Mouse (Mus musculus): Measurements from ENCODE around the gene Aip. TPM values are rescaled to one million over a fixed set of nuclear protein-coding genes. Genes with fewer than 3 reads are reported as not detected.

Aip gene
- polyA plus RNA-seq, 1 experiment from 2014 or later: 55.2 TPM

DNA sequence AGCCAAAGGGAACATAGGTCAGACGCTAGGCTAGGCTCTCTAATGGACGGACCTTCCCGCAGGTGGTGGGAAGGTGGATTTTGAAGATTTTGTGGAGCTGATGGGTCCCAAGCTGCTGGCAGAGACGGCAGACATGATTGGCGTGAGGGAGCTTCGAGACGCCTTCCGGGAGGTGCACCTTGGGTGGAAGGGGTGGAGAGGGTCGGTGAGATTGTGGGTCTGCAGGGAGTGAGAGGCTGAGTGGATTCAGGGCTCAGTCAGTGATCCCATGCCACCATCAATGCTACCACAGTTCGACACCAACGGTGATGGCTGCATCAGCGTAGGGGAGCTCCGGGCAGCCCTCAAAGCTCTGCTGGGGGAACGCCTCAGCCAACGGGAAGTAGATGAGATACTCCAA lies 39.5 kb downstream of the Aip start:
- peaks cover 26% of the 10 kb centered on the region for H3K27me3 ChIP-seq (ENCODE audit: poor library complexity, severe bottlenecking)
- H3K4me3 ChIP-seq: no peak overlapping the region
- H3K9me3 ChIP-seq: no peaks in the 10 kb centered on the region
- no peak for DNase-seq (ENCODE audit: extremely low spot score, low spot score)
- no peak overlapping the region for H3K27ac ChIP-seq
- peaks cover 6% of the 10 kb centered on the region; the same call in 1 of the 2 replicates for H3K4me1 ChIP-seq
- WGBS: 96% methylated on average over 15 of the region's 15 CpGs
- no peaks in the 10 kb centered on the region for H3K36me3 ChIP-seq (replicated peaks)

DNA sequence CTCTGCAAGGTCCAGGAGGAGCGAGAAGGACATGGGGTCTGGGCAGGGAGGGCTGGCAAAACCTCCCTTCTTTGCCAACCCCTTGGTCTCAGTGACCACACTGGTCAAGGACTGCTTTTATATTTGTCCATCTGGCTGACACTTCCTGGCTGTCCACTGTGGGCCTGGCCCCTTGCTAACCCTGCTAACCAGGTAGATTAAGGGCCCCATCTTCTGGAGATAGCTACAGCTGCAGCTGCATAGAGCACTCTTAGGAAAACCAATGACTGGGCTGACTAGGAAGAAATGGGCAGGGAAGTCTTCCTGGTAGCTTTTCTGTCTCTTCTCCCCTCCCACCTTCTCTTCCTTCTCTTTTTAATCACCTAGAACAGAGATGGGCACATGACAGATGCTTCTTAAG lies 40.7 kb downstream of the Aip start:
- DNase-seq (ENCODE audit: extremely low spot score, low spot score): no peak
- Histone ChIP-seq H3K27me3 (ENCODE audit: poor library complexity, severe bottlenecking) (peaks cover 23% of the 10 kb centered on the region), H3K36me3 (replicated peaks) (no peaks in the 10 kb centered on the region), H3K4me3 (no peak overlapping the region), H3K9me3 (no peaks in the 10 kb centered on the region), H3K27ac (no peak overlapping the region), H3K4me1 (peaks cover 6% of the 10 kb centered on the region; the same call in 1 of the 2 replicates)
- WGBS: 67% methylated on average over 1 of the region's 1 CpGs

DNA sequence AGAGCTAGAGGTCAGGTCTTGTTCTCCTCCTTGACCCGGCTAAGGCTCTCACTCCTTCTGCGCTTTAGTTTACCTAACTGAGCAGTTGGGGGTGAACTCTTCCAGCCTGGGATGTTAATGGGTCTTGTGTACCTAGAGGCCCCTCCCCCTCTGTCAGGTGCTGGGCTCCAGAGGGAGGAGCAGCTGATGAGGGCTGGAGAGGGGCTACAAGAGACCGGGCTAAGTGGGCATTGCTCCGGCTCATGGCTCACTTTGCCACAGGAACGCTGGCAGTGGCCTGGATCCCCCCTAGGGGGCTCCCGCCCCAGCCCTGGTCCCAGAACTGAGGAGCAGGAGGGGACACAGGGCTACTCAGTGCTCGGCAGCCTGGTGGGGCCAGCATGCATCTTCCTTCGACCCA lies 41.8 kb downstream of the Aip start:
- no peaks in the 10 kb centered on the region for H3K36me3 ChIP-seq (replicated peaks)

DNA sequence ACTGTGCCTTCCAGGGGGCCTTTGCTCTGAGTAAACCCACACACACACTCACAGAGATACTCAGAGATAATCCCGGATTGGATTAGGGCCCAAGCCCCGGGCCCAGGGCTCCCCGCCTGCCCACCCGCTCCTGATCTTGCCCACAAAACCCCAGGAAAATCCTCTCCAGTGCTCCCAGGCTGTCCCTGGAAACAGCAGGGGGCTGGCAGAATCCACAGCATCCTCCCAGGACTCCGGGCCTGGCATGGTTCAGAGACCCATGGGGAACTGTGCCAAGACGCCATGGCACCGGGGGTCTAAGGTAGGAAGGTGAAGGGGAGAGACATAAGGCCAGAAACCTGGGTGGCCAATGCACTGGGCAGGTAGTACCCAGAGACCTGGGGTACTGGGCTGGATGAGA lies 42.3 kb downstream of the Aip start:
- Histone ChIP-seq H3K27ac (no peak overlapping the region), H3K36me3 (replicated peaks) (no peaks in the 10 kb centered on the region), H3K4me3 (no peak overlapping the region), H3K4me1 (peaks cover 6% of the 10 kb centered on the region; the same call in 1 of the 2 replicates), H3K9me3 (no peaks in the 10 kb centered on the region), H3K27me3 (ENCODE audit: poor library complexity, severe bottlenecking) (peaks cover 23% of the 10 kb centered on the region)
- DNase-seq (ENCODE audit: extremely low spot score, low spot score): no peak
- WGBS: 67% methylated on average over 7 of the region's 7 CpGs

More for the DNA sequence above, 41.8 kb downstream of the Aip start:
- Histone ChIP-seq H3K27ac (no peak overlapping the region), H3K4me1 (peaks cover 6% of the 10 kb centered on the region; the same call in 1 of the 2 replicates), H3K4me3 (no peak overlapping the region), H3K9me3 (no peaks in the 10 kb centered on the region), H3K27me3 (ENCODE audit: poor library complexity, severe bottlenecking) (peaks cover 23% of the 10 kb centered on the region)
- 34% methylated on average over 8 of the region's 8 CpGs for WGBS
- DNase-seq (ENCODE audit: extremely low spot score, low spot score): no peak

DNA sequence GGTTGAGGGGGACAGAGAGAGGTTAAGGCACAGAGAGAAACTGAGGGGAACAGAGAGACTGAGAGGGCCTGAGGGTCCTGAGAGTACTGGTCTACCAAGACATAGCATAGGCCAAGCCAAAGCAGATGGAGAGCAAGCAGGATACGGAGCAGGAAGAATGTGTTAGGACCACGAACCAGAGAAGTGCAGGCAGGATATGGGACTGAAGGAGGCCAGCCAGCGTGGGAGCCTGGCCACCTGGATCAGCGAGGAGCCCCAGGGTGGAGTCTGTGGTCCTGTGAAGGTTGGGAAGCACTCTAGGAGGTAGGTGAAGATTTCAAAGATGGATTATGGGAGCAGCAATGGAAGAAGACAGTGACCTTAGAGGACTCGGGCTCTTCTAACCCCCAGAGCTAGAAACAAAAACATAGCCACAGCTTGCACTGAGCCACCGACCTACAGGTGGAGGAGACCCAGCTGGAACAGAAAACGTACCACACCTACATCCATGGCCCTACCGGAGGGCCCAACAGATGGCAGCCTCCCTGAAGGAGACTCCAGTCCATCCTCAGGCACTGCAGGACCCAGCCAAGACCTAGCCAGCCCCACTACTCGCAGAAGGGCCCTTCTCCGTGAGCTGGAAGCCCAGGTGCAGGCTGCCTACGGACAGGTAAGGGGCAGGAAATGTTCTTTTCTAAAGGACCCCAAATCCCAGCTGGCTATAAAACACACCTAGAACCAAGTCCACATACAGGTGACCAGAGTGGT lies 43.3 kb downstream of the Aip start:
- no peak for DNase-seq (ENCODE audit: extremely low spot score, low spot score)
- no peaks in the 10 kb centered on the region for H3K9me3 ChIP-seq
- 88% methylated on average over 11 of the region's 11 CpGs for WGBS
- peaks cover 23% of the 10 kb centered on the region for H3K27me3 ChIP-seq (ENCODE audit: poor library complexity, severe bottlenecking)
- no peak overlapping the region for H3K4me3 ChIP-seq
- no peak overlapping the region for H3K27ac ChIP-seq
- H3K36me3 ChIP-seq (replicated peaks): no peaks in the 10 kb centered on the region
- H3K4me1 ChIP-seq: peaks cover 6% of the 10 kb centered on the region; the same call in 1 of the 2 replicates

DNA sequence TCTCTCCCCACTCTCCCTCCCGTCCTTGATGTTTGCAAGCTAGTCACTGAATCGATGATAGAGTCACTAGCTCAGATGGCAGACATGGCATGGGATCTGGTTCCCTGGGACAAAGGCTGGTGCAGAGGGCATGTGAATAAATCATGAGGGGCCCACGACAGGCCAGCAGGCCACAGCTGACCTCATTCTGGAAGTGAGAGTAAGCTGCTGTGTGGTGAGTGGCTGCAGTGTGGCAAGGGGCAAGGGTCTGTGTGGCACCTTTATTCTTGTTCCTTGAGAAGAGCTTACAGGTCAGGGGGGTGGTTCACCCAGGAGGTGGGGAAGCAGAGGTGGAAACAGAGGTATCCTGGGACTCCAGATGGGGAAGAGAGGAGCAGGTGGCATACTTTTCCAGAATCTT lies 44.3 kb downstream of the Aip start, which contains the start of gene Cabp2:
Gene Cabp2 (plus strand): TSS at position 185 of the 400 bp plus-strand sequence.
- H3K4me1 ChIP-seq: peaks cover 6% of the 10 kb centered on the region; the same call in 1 of the 2 replicates
- no peak within 1 kb of the TSS for H3K27ac ChIP-seq
- no peak for DNase-seq (ENCODE audit: extremely low spot score, low spot score)
- H3K9me3 ChIP-seq: no peaks in the 10 kb centered on the region
- 79% methylated on average over 3 of the region's 3 CpGs for WGBS
- H3K4me3 ChIP-seq: no peak within 1 kb of the TSS
- no peaks in the 10 kb centered on the region for H3K36me3 ChIP-seq (replicated peaks)
- peaks cover 23% of the 10 kb centered on the region for H3K27me3 ChIP-seq (ENCODE audit: poor library complexity, severe bottlenecking)

DNA sequence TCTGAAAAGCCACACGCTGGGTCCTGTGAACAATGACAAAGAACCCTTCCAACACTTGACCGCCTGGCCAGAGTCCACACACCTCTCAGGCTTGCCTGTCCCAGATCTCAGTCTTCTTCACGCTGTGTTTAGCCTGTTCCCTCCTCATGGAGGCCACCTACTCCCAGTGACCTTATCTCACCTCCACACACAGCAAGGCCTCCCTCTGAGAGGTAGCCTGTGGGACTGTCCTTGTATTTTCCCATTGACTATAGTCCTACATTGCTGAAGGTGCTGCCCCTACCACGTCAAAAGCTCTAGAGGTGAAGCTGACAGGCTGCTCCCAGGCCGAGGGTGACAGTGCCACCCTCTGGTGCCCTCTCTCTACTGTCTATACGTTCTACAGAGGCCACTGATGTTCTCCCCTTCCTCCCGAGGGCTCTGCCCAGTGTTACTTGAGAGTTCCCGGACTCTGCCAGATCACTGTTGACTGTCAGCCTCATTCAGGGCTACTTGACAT lies 45.1 kb downstream of the Aip start:
- Histone ChIP-seq H3K4me3 (no peak overlapping the region), H3K27ac (no peak overlapping the region), H3K36me3 (replicated peaks) (no peaks in the 10 kb centered on the region), H3K27me3 (ENCODE audit: poor library complexity, severe bottlenecking) (peaks cover 23% of the 10 kb centered on the region), H3K4me1 (peaks cover 6% of the 10 kb centered on the region; the same call in 1 of the 2 replicates), H3K9me3 (no peaks in the 10 kb centered on the region)
- 72% methylated on average over 8 of the region's 8 CpGs for WGBS
- no peak for DNase-seq (ENCODE audit: extremely low spot score, low spot score)

DNA sequence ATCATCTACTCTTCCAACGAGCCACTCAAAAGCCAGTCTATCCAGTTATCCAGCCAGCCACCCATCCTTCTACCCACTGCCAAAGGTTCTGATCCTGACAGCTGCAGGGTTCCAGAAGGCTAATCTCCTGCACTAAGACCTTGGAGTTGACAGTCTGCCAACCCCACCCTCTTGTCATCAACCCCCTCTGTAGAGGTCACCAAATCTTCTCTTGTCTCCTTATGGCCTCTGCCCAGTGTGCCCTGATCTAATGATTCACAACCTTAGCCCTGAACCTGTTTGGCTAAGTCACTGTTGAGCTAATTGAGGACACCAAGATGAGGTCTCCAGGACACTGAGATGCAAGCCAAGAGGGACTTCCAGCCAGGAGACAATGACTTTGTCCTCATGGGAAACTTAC lies 46.1 kb downstream of the Aip start:
- H3K4me3 ChIP-seq: no peak overlapping the region
- no peaks in the 10 kb centered on the region for H3K9me3 ChIP-seq
- H3K36me3 ChIP-seq (replicated peaks): no peaks in the 10 kb centered on the region
- H3K4me1 ChIP-seq: peaks cover 6% of the 10 kb centered on the region; the same call in 1 of the 2 replicates
- H3K27me3 ChIP-seq (ENCODE audit: poor library complexity, severe bottlenecking): peaks cover 21% of the 10 kb centered on the region
- DNase-seq (ENCODE audit: extremely low spot score, low spot score): no peak
- no peak overlapping the region for H3K27ac ChIP-seq
- 89% methylated on average over 1 of the region's 1 CpGs for WGBS

DNA sequence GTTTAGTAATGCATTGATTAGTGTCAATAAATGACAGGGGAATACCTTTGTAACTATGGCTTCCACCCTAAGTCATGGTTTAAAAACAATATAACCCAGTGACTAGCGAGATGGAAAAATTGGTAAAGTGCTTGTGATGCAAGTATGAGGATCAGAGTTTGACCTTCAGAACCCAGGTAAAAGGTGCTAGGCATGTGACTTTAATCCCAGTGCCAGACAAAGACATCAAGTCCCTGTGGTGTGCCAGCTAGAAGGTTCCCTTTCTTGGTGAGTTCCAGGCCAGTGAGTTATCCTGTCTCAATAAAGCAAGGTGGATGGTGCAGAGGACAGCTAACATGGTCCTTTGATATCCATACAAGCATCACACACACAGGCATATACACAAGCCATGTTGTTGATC lies 50.1 kb downstream of the Aip start:
- H3K4me3 ChIP-seq: no peak overlapping the region
- H3K4me1 ChIP-seq: peaks cover 4% of the 10 kb centered on the region; the same call in 1 of the 2 replicates
- WGBS: 83% methylated on average over 1 of the region's 1 CpGs
- no peak for DNase-seq (ENCODE audit: extremely low spot score, low spot score)
- H3K27ac ChIP-seq: no peak overlapping the region
- H3K27me3 ChIP-seq (ENCODE audit: poor library complexity, severe bottlenecking): no peaks in the 10 kb centered on the region
- H3K9me3 ChIP-seq: no peaks in the 10 kb centered on the region
- no peaks in the 10 kb centered on the region for H3K36me3 ChIP-seq (replicated peaks)

DNA sequence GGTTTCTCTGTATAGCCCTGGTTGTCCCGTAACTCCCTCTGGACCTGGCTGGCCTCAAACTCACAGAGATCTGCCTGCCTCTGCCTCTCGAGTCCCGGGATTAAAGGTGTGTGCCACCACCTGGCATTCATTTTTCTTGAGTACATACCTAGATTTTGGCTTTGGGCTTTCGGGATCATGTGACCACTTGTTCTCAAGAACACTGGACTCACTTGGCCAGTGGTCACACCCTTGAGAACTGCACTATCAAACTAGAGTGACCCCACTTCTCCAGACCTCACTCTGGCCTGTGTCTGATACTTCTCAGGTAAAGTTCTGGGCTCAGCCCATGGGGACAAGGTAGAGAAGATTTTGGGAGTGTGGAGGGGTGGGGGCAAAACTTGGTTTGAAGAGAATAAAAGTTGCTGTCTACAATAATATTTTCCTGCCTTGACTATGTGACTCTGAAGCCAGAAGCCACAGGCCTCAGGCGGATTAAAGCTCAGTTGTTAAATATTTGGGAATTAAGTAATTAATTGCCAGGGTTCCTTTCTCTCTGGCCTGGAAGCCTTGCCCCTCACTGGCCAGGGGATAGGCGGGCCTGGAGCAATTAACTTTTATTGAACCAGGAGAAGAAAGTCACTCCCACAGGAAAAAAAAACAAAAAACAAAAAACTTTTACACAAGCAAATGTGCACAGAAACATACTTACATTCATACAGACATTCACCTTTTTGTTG lies 52.8 kb downstream of the Aip start:
- no peak for DNase-seq (ENCODE audit: extremely low spot score, low spot score)
- peaks cover 7% of the 10 kb centered on the region; the same call in 1 of the 2 replicates for H3K4me1 ChIP-seq
- H3K9me3 ChIP-seq: no peaks in the 10 kb centered on the region
- H3K27me3 ChIP-seq (ENCODE audit: poor library complexity, severe bottlenecking): no peaks in the 10 kb centered on the region
- H3K27ac ChIP-seq: no peak overlapping the region
- no peak overlapping the region for H3K4me3 ChIP-seq
- no peaks in the 10 kb centered on the region for H3K36me3 ChIP-seq (replicated peaks)
- 85% methylated on average over 6 of the region's 6 CpGs for WGBS

DNA sequence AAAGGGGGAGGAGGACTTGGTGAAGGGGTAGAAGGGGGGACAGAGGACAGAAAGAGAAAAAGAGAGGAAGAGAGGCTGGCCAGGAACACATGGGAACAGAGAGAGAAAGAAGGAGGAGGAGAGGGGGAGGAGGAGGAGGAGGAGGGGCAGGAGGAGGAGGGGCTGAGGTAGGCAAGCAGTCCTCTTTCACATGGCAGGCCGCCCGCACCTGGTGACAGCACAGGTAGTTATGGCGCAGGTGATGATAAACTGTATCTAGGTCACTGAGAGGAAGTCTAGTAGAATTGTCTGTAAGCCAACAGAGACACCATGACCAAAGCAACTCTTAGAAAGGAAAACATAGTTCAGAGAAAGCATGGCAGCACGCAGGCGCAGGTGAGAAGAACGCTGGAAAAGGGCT lies 54.3 kb downstream of the Aip start:
- H3K4me3 ChIP-seq: no peak overlapping the region
- no peaks in the 10 kb centered on the region for H3K27me3 ChIP-seq (ENCODE audit: poor library complexity, severe bottlenecking)
- WGBS: 92% methylated on average over 6 of the region's 6 CpGs
- H3K27ac ChIP-seq: no peak overlapping the region
- DNase-seq (ENCODE audit: extremely low spot score, low spot score): no peak
- no peaks in the 10 kb centered on the region for H3K9me3 ChIP-seq
- H3K36me3 ChIP-seq (replicated peaks): no peaks in the 10 kb centered on the region
- peaks cover 7% of the 10 kb centered on the region; the same call in 1 of the 2 replicates for H3K4me1 ChIP-seq

DNA sequence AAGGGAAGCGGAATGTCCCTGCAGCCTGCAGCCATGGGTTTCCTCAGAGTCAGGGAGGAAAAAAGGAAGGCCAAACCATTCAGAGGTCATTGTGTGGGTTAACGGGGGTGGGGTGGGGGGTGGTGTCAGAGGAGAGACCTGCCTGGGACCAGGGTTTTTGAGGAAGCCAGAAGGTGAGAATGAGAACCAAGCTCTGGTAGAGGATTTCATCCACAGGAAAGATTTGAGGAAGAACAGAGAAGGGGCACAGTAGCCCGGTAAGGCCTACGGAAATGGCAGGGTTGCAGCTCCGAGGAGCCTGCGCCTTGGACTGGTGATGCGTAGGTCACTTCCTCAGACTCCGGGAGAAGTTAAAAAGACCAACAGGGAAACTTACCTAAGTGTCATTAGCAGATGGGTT lies 54.9 kb downstream of the Aip start:
- Histone ChIP-seq H3K36me3 (replicated peaks) (no peaks in the 10 kb centered on the region), H3K4me1 (peaks cover 7% of the 10 kb centered on the region; the same call in 1 of the 2 replicates), H3K27me3 (ENCODE audit: poor library complexity, severe bottlenecking) (no peaks in the 10 kb centered on the region), H3K27ac (no peak overlapping the region), H3K4me3 (no peak overlapping the region), H3K9me3 (no peaks in the 10 kb centered on the region)
- no peak for DNase-seq (ENCODE audit: extremely low spot score, low spot score)
- 83% methylated on average over 8 of the region's 8 CpGs for WGBS

DNA sequence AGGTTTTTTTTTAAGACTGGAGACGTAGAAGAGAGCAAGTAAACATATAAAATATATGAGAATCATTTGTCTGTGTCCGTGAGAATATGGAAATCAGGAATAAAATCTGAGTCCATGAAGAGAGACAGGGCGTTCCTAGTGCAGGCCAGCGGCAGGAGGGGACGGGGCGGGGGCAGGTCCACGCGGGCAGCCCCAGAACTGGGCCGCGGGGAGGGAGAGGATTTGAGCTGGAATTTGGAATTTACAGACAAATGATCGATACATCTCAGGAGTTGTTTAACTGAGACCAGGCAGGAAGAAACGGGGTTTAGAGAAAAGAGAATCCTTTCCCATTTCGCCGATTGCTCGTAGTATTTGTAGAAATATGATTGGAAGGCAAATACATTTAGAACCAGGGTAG lies 55.3 kb downstream of the Aip start:
- no peaks in the 10 kb centered on the region for H3K27me3 ChIP-seq (ENCODE audit: poor library complexity, severe bottlenecking)

More for the DNA sequence above, 55.3 kb downstream of the Aip start:
- 81% methylated on average over 15 of the region's 15 CpGs for WGBS
- Histone ChIP-seq H3K36me3 (replicated peaks) (no peaks in the 10 kb centered on the region), H3K4me3 (no peak overlapping the region), H3K4me1 (peaks cover 7% of the 10 kb centered on the region; the same call in 1 of the 2 replicates), H3K27ac (no peak overlapping the region), H3K9me3 (no peaks in the 10 kb centered on the region)
- no peak for DNase-seq (ENCODE audit: extremely low spot score, low spot score)

Data from forebrain, embryonic 10.5 days (tissue).